Mouse (Mus musculus) lung, embryonic 14.5 days (tissue): ENCODE results near the gene Tmem150a. TPM values are rescaled to one million over a fixed set of nuclear protein-coding genes. Genes with fewer than 3 reads are reported as not detected.

Experiments used
- ATAC-seq: fragments of 200-750 bp; cut with Nextera tagmentation; 2 replicates; pipeline ENCODE4 v1.8.0; 2017; ENCODE audit warnings: mild to moderate bottlenecking, moderate TSS enrichment, moderate library complexity; ENCODE audit not compliant: insufficient read depth
- DNase-seq: peaks from one replicate; pipeline ENCODE4 v3.0.0-alpha.2; 2015
- H3K27ac ChIP-seq: fragments of 300-500 bp; sonication (generic); 2 replicates; pipeline ENCODE4 v1.5.1; 2014; ENCODE audit warnings: low read depth, mild to moderate bottlenecking, moderate library complexity
- H3K27me3 ChIP-seq: fragments of 300-500 bp; sonication (generic); 2 replicates; pipeline ENCODE4 v1.6.1; 2014; ENCODE audit warnings: low read length, control low read depth; ENCODE audit not compliant: insufficient read depth
- H3K36me3 ChIP-seq: fragments of 300-500 bp; sonication (generic); 2 replicates; pipeline ENCODE4 v1.6.1; 2014; ENCODE audit warnings: control low read depth; ENCODE audit not compliant: insufficient read depth
- H3K4me1 ChIP-seq: fragments of 300-500 bp; sonication (generic); 2 replicates; pipeline ENCODE4 v1.6.1; 2014; ENCODE audit warnings: antibody characterized with exemption, control low read depth; ENCODE audit not compliant: insufficient read depth
- H3K4me2 ChIP-seq: fragments of 300-500 bp; sonication (generic); 2 replicates; pipeline ENCODE4 v1.6.1; 2014; ENCODE audit warnings: mild to moderate bottlenecking
- H3K4me3 ChIP-seq: fragments of 300-500 bp; sonication (generic); 2 replicates; pipeline ENCODE4 v1.5.1; 2014; ENCODE audit warnings: low read depth, low read length
- H3K9ac ChIP-seq: fragments of 300-500 bp; sonication (generic); 2 replicates; pipeline ENCODE4 v1.6.1; 2014
- H3K9me3 ChIP-seq: fragments of 300-500 bp; sonication (generic); 2 replicates; pipeline ENCODE4 v1.6.1; 2016; ENCODE audit warnings: low read depth, low read length, control low read depth
- CTCF ChIP-seq: IDR thresholded peaks from 2 replicates; pipeline ENCODE4 v1.5.1; 2016; ENCODE audit warnings: antibody characterized with exemption, low read depth
- WGBS: fragments of 180-500 bp; shearing (Covaris S2); extraction: QIAGEN DNeasy Blood & Tissue Kit; methylation state at CpG from one replicate; pipeline ENCODE4 v1.1.7; 2014; 5-methylcytosine and 5-hydroxymethylcytosine counted together
- polyA plus RNA-seq: library from polyadenylated mRNA; unstranded; fragments of >200 nt; fragmentation: Nextera tagmentation; extraction: Ambion mirVana; gene quantifications from 2 replicates; pipeline ENCODE4 v1.2.1, GENCODE M21; 2014

Gene Tmem150a
- polyA plus RNA-seq, 1 experiment from 2014 or later, result 10.3 TPM

DNA sequence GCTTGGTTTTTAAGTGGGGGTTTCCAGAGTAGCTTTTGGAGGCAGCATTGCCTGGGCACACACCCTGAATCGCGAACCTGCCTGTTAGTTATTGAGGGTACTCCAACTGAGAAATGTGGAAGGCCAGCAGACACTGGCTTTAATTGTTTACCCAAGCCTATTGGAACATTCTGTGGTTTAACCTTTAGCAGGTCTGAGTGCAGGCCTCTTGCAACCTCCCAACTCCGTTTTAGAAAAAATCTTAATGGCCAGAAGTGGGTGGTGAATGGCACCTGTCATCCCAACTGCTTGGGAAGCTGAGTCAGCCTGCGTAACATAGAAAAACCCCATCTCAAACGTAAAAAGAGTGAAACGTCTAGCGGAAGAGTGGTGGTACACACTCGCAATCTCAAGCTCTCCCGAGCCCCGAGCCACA is 41.6 kb downstream of the Tmem150a start:
- ATAC-seq, result no peak; the same call in 1 of the 2 replicates
- Histone ChIP-seq H3K36me3 (no peaks in the 10 kb centered on the region), H3K9ac (no peak overlapping the region), H3K27me3 (no peaks in the 10 kb centered on the region), H3K4me2 (no peak overlapping the region), H3K9me3 (no peaks in the 10 kb centered on the region), H3K27ac (no peak overlapping the region), H3K4me1 (no peaks in the 10 kb centered on the region), H3K4me3 (no peak overlapping the region)
- peak; percentile 12 for DNase-seq
- no peak for TF ChIP-seq CTCF
- WGBS, result 58% methylated on average over 10 of the region's 10 CpGs

DNA sequence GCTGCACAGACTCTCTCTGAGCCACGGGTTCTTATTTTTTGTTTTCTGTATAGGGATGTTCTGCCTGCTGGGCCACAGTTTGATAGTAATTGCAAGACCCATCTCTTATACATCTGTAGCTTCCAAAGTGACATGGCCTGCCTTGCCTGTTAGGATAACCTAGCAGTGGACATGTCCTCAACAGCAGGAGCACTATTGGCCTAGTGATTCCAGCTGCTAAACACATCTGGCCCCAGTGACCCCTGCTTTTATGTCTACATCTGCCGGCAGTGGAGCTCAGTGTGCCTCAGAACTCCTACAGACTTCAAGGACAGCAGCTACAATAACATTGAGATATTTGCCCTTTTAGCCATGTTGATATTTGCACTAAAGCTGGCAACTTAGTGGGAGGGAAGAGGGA is 44.7 kb downstream of the Tmem150a start:
- H3K27me3 ChIP-seq, result no peaks in the 10 kb centered on the region
- H3K36me3 ChIP-seq, result no peaks in the 10 kb centered on the region
- no peak for ATAC-seq
- no peak overlapping the region for H3K9ac ChIP-seq
- no peaks in the 10 kb centered on the region for H3K4me1 ChIP-seq
- TF ChIP-seq CTCF, result no peak
- H3K4me2 ChIP-seq, result no peak overlapping the region
- no peak for DNase-seq
- H3K27ac ChIP-seq, result no peak overlapping the region
- 31% methylated on average over 2 of the region's 2 CpGs for WGBS
- no peak overlapping the region for H3K4me3 ChIP-seq
- H3K9me3 ChIP-seq, result no peaks in the 10 kb centered on the region

DNA sequence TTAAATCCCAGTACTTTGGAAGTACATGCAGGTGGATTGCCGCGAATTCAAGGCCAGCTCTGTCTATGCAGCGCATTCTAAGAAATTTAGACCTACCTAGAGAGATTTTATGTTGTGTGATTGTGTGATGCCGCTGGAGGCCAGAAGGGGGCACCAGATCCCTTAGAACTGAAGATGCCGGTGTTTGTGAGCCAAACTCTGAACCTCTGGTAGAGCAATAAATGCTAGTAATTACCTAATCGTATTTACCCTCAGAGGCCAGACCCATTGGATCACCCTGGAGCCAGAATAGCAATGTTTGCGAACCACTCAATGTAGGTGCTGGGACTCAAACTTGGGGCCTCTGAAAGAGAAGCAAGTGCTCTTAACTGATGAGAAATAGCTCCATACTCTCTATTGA is 46.6 kb downstream of the Tmem150a start:
- H3K9me3 ChIP-seq, result no peaks in the 10 kb centered on the region
- no peak overlapping the region for H3K27ac ChIP-seq
- DNase-seq (peak; percentile 86), ATAC-seq (no peak)
- H3K27me3 ChIP-seq, result no peaks in the 10 kb centered on the region
- no peak overlapping the region for H3K4me2 ChIP-seq
- no peaks in the 10 kb centered on the region for H3K36me3 ChIP-seq
- no peak overlapping the region for H3K4me3 ChIP-seq
- H3K9ac ChIP-seq, result no peak overlapping the region
- TF ChIP-seq CTCF, result peak; percentile 78
- 20% methylated on average over 7 of the region's 7 CpGs for WGBS
- no peaks in the 10 kb centered on the region for H3K4me1 ChIP-seq

DNA sequence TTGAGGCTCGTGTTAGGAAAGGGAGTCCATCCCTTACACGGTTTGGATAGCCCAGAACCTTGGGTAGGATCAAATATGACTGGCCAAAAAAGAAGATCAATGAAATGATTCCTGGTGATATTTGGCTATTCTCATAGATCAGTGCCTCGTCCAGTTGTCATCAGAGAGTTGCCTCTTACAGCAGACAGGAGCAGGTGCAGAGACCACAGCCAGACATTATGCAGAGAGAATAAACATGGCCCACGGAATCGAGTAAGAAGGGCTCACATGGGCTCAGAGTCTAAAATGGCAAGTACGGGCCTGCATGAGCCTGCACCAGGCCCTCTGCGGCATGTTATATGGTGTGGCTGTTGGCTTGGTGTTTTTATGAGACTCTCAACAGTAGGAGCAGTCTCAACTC is 50.1 kb downstream of the Tmem150a start:
- 75% methylated on average over 7 of the region's 7 CpGs for WGBS
- H3K27me3 ChIP-seq, result no peaks in the 10 kb centered on the region
- no peak overlapping the region for H3K4me3 ChIP-seq
- ATAC-seq (no peak), DNase-seq (no peak)
- no peaks in the 10 kb centered on the region for H3K4me1 ChIP-seq
- H3K9me3 ChIP-seq, result no peaks in the 10 kb centered on the region
- no peak overlapping the region for H3K4me2 ChIP-seq
- no peak overlapping the region for H3K27ac ChIP-seq
- TF ChIP-seq CTCF, result no peak
- no peaks in the 10 kb centered on the region for H3K36me3 ChIP-seq
- no peak overlapping the region for H3K9ac ChIP-seq

DNA sequence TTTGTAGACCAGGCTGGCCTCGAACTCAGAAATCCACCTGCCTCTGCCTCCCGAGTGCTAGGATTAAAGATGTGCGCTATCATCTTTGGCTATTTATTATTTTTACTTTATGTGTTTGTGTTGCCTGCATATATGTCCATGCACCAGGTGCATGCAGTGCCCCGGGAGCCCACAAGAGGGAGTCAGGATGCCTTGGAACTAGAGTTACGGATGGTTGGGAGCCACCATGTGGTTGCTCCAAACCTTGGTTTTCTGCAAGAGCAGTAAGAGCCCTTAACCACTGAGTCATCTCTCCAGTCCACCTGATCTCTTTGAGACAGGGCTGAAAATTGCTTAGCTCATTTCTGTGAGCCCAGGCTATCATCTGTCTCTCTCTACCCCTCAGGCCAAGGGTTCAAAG is 51.9 kb downstream of the Tmem150a start:
- 4% methylated on average over 5 of the region's 5 CpGs for WGBS
- no peak overlapping the region for H3K4me2 ChIP-seq
- TF ChIP-seq CTCF, result peak; percentile 98
- H3K4me3 ChIP-seq, result no peak overlapping the region
- no peaks in the 10 kb centered on the region for H3K36me3 ChIP-seq
- H3K4me1 ChIP-seq, result no peaks in the 10 kb centered on the region
- H3K27me3 ChIP-seq, result no peaks in the 10 kb centered on the region
- ATAC-seq, result peak; percentile 67; the same call in 1 of the 2 replicates
- no peak overlapping the region for H3K9ac ChIP-seq
- no peaks in the 10 kb centered on the region for H3K9me3 ChIP-seq
- peak; percentile 97 for DNase-seq
- no peak overlapping the region for H3K27ac ChIP-seq

Other genes starting within 250 kb of the Tmem150a start
- 18.7 and 19.3 TPM in 2 replicates for gene Atoh8, start 119.9 kb upstream of the Tmem150a start, polyA plus RNA-seq
- gene Sftpb, start 50.8 kb upstream of the Tmem150a start, polyA plus RNA-seq, result 30.4 and 33.5 TPM in 2 replicates
- gene Usp39, start 10.3 kb upstream of the Tmem150a start, polyA plus RNA-seq, result 69.0 and 73.7 TPM in 2 replicates
- 25.5 and 29.7 TPM in 2 replicates for gene 0610030E20Rik, start 8.1 kb upstream of the Tmem150a start, polyA plus RNA-seq
- gene Rnf181, start 11.5 kb downstream of the Tmem150a start, polyA plus RNA-seq, result 105 and 116 TPM in 2 replicates
- 31.0 and 31.2 TPM in 2 replicates for gene Vamp5, start 25.0 kb downstream of the Tmem150a start, polyA plus RNA-seq
- 132 and 137 TPM in 2 replicates for gene Vamp8, start 35.3 kb downstream of the Tmem150a start, polyA plus RNA-seq
- 22.3 and 23.4 TPM in 2 replicates for gene Ggcx, start 58.9 kb downstream of the Tmem150a start, polyA plus RNA-seq
- 400 and 402 TPM in 2 replicates for gene Mat2a, start 84.1 kb downstream of the Tmem150a start, polyA plus RNA-seq
- gene Sh2d6, start 166.3 kb downstream of the Tmem150a start, polyA plus RNA-seq, result not detected in 2 replicates
- 40.5 and 45.9 TPM in 2 replicates for gene Capg, start 188.9 kb downstream of the Tmem150a start, polyA plus RNA-seq
- 15.9 and 16.2 TPM in 2 replicates for gene Elmod3, start 243.0 kb downstream of the Tmem150a start, polyA plus RNA-seq
- 17.2 and 18.4 TPM in 2 replicates for gene Retsat, start 243.0 kb downstream of the Tmem150a start, polyA plus RNA-seq